Mouse (Mus musculus) frontal cortex, postnatal 10 days (tissue): ENCODE data around the gene Olfr787.

Source experiments
- DNase-seq, 2 experiments: peaks; one replicate each; pipeline ENCODE4 v3.0.0; 2022; ENCODE audit warnings: low spot score in 2 of 2, mixed read lengths in 1 of 2

Olfr787 gene

GRCm38 (mm10) chr10:129461562-129461961 lies at the start of gene Olfr787:
Olfr787 (plus strand) TSS chr10:129461862.
- no peak for DNase-seq

GRCm38 (mm10) chr10:129427006-129427405 lies 34.7 kb upstream of the Olfr787 start, which contains the start of gene Olfr786:
Olfr786 (plus strand) TSS chr10:129427306.
- no peak for DNase-seq

- DNase-seq = no peak
These were observed 9.0 kb downstream of the Olfr787 start, which contains the start of gene Olfr788 for GRCm38 (mm10) chr10:129470698-129471097. Olfr788 (plus strand) TSS chr10:129470998.

GRCm38 (mm10) chr10:129473256-129473655 lies 11.6 kb downstream of the Olfr787 start:
- DNase-seq = no peak

- DNase-seq = no peak
These were observed 12.1 kb downstream of the Olfr787 start for GRCm38 (mm10) chr10:129473723-129474122.

GRCm38 (mm10) chr10:129484452-129484851 lies 22.8 kb downstream of the Olfr787 start, which contains the start of gene Olfr789:
Olfr789 (plus strand) TSS chr10:129484752.
- DNase-seq = no peak

- no peak for DNase-seq
These were observed 28.4 kb downstream of the Olfr787 start for GRCm38 (mm10) chr10:129490101-129490500.

- DNase-seq = no peak
These were observed 36.5 kb downstream of the Olfr787 start, which contains the start of gene Olfr790 for GRCm38 (mm10) chr10:129498192-129498591. Olfr790 (plus strand) TSS chr10:129498492.
